Mouse (Mus musculus): Measurements from ENCODE around the gene Nupl2.

Gene Nupl2

DNA sequence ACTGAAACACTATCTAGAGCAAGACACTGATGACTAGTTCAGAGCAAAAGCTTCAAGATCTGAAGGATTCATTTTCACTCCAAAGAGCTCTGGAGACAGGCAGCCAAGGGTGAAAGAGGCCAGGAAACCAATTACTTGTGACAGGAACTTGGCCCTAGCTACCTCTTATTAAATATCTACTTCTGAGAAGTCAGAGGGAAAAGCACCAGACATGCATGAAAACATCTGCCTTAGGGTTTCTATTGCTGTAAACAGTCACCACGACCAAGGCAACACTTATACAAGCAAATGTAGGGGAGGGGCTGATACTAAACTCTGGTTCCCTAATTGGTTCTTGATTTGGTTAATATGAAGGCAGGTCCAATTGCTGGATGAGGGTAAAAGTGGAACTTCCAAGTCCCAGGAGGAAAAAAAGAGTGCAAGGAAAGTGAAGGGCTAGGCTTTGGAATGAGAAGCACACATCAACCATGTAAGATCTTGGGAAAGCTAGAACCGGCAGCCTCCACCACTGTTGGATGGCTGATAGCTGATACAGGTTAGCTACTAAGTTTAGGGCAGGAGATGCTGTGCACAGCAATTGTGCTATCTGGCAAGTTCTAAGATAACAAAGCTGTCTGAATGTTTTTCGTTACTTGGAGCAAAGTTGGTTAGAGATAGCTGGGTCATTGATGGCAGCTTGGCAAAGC lies 49.2 kb downstream of the Nupl2 start:
- DNase-seq = no peak

DNA sequence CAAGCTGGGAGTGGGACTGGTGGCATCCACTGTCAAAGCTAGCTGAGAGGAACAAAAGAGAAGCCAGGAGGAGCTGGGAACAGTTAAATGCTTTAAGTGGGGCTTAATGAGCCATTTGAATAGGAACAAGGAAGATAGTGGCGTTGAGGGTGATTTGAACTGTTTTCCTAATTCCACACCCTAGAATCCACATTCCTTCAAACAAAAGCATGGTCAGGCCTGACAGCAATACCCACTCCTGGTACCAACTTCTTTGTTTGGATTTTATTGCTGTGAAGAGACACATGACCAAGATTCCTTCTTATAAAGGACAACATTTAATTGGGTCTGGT lies 49.8 kb downstream of the Nupl2 start:
- DNase-seq = no peak

DNA sequence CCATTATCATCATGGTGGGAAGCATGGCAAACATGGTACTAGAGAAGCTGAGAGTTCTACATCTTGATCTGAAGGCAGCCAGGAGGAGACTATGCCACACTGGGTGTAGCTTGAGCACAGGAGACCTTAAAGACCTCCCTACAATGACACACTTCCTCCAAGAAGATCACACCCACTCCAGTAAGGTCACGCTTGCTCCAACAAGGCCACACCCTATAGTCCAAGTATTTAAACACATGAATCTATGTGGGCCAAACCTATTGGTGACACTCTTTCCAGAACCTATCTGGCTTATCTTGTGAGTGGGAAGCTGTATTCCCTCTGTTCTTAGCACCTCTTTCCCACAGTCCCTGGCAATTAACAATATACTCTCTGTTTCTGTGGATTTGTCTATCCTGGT lies 50.1 kb downstream of the Nupl2 start:
- no peak for DNase-seq
